Mouse (Mus musculus) stomach, embryonic 16.5 days (tissue): ENCODE data around the gene Hivep3. TPM values are rescaled to one million over a fixed set of nuclear protein-coding genes. Genes with fewer than 3 reads are reported as not detected.

ENCODE experiments used
- ATAC-seq: fragments of 200-750 bp; cut with Nextera tagmentation; 2 replicates; pipeline ENCODE4 v1.8.0; 2017; ENCODE audit warnings: moderate number of reproducible peaks, moderate TSS enrichment; ENCODE audit not compliant: insufficient read depth, low FRiP score
- H3K27ac ChIP-seq: fragments of 300-500 bp; sonication (generic); 2 replicates; pipeline ENCODE4 v1.5.1; 2014; ENCODE audit warnings: low read length
- H3K27me3 ChIP-seq: fragments of 300-500 bp; sonication (generic); 2 replicates; pipeline ENCODE4 v1.6.1; 2014; ENCODE audit warnings: low read length, control low read depth, mixed read lengths; ENCODE audit not compliant: control insufficient read depth, insufficient read depth
- H3K36me3 ChIP-seq: fragments of 300-500 bp; sonication (generic); 2 replicates; pipeline ENCODE4 v1.6.1; 2014; ENCODE audit warnings: low read length; ENCODE audit not compliant: control insufficient read depth, insufficient read depth
- H3K4me1 ChIP-seq: fragments of 300-500 bp; sonication (generic); 2 replicates; pipeline ENCODE4 v1.6.1; 2014; ENCODE audit warnings: low read length, control low read depth, mixed read lengths; ENCODE audit not compliant: control insufficient read depth, insufficient read depth
- H3K4me2 ChIP-seq: fragments of 300-500 bp; sonication (generic); 2 replicates; pipeline ENCODE4 v1.6.1; 2014; ENCODE audit warnings: low read depth, low read length, mixed read lengths
- H3K4me3 ChIP-seq: fragments of 300-500 bp; sonication (generic); replicated peaks from 2 replicates; pipeline ENCODE4 v1.5.1; 2014; ENCODE audit warnings: mild to moderate bottlenecking, low read length
- H3K9ac ChIP-seq: fragments of 300-500 bp; sonication (generic); 2 replicates; pipeline ENCODE4 v1.6.1; 2014; ENCODE audit warnings: low read length
- H3K9me3 ChIP-seq: fragments of 300-500 bp; sonication (generic); replicated peaks from 2 replicates; pipeline ENCODE4 v1.6.1; 2016; ENCODE audit warnings: low read length, control low read depth; ENCODE audit not compliant: control insufficient read depth
- WGBS: fragments of 180-500 bp; shearing (Covaris S2); extraction: QIAGEN DNeasy Blood & Tissue Kit; methylation state at CpG from one replicate; pipeline ENCODE4 v1.1.7; 2014; 5-methylcytosine and 5-hydroxymethylcytosine counted together
- polyA plus RNA-seq: library from polyadenylated mRNA; unstranded; fragments of >200 nt; fragmentation: Nextera tagmentation; extraction: Ambion mirVana; gene quantifications from 2 replicates; pipeline ENCODE4 v1.2.1, GENCODE M21; 2015

Gene Hivep3
- polyA plus RNA-seq, 1 experiment from 2014 or later = 8.8 TPM

DNA sequence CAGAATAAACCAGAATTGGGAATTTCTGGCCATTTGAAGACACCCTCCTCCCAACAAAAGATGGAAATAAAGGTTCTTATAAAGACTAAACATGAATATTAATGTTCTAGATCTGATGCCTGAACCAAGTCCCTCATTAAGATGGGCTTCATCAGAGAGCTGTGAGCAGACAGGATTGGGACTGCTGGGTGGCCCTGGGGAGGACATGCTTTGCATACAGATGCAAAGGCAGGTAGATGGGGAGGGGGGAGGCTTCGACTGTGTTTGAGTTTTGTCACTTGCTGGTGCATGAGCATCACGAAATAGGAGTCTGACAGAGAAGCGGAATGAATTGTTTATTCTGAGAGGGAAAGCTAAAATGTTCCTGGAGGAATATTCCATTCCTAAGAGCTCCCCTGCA lies 12.1 kb upstream of the Hivep3 start:
- Histone ChIP-seq H3K27ac (no peak overlapping the region), H3K4me3 (no peak overlapping the region), H3K4me2 (no peak overlapping the region), H3K4me1 (no peaks in the 10 kb centered on the region), H3K36me3 (no peaks in the 10 kb centered on the region), H3K27me3 (no peaks in the 10 kb centered on the region), H3K9ac (no peak overlapping the region), H3K9me3 (no peaks in the 10 kb centered on the region)
- no peak for ATAC-seq
- 75% methylated on average over 3 of the region's 3 CpGs for WGBS

- no peak overlapping the region for H3K9ac ChIP-seq
- WGBS = 51% methylated on average over 5 of the region's 5 CpGs
- ATAC-seq = no peak
- no peaks in the 10 kb centered on the region for H3K9me3 ChIP-seq
- H3K4me1 ChIP-seq = no peaks in the 10 kb centered on the region
- no peak overlapping the region for H3K4me2 ChIP-seq
- no peak overlapping the region for H3K27ac ChIP-seq
- no peaks in the 10 kb centered on the region for H3K36me3 ChIP-seq
- no peak overlapping the region for H3K4me3 ChIP-seq
- no peaks in the 10 kb centered on the region for H3K27me3 ChIP-seq
These were observed 7.5 kb upstream of the Hivep3 start for GRCm38 (mm10) chr4:119726074-119726473.

GRCm38 (mm10) chr4:119727871-119728270 lies 5.7 kb upstream of the Hivep3 start:
- no peaks in the 10 kb centered on the region for H3K36me3 ChIP-seq
- no peaks in the 10 kb centered on the region for H3K27me3 ChIP-seq
- H3K27ac ChIP-seq = no peak overlapping the region
- no peak for ATAC-seq
- no peak overlapping the region for H3K9ac ChIP-seq
- no peak overlapping the region for H3K4me2 ChIP-seq
- no peaks in the 10 kb centered on the region for H3K9me3 ChIP-seq
- H3K4me1 ChIP-seq = no peaks in the 10 kb centered on the region
- no peak overlapping the region for H3K4me3 ChIP-seq
- WGBS = 72% methylated on average over 2 of the region's 2 CpGs

DNA sequence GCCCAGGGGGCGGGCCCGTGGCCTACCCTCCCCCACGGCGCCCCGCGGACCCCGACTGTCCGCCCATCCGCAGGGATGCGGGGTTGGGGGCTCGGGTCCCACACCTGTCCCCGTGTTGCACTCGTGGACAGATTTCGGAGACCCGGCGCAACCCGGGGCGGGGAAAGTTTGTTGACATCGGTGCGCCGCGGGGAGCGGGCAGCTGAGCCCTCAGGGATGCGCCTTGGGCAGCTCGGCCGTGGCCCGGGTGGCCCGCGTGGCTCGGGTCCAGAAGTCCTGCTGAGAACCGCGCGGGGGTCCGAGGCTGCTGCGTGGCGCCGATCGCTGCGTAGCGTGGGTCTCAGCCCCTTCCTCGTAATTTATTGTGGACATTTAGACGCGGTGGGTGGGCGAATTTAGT lies 358 bp downstream of the Hivep3 start:
- under 1% methylated on average over 44 of the region's 44 CpGs for WGBS
- ATAC-seq = no peak; the same call in 1 of the 2 replicates
- Histone ChIP-seq H3K9me3 (no peaks in the 10 kb centered on the region), H3K9ac (peak overlapping the region; percentile 81), H3K36me3 (no peaks in the 10 kb centered on the region), H3K4me3 (peak overlapping the region; percentile 86), H3K4me1 (peaks cover 6% of the 10 kb centered on the region; the same call in 1 of the 2 replicates), H3K4me2 (peak overlapping the region; percentile 99), H3K27ac (no peak overlapping the region), H3K27me3 (peaks cover 17% of the 10 kb centered on the region)

DNA sequence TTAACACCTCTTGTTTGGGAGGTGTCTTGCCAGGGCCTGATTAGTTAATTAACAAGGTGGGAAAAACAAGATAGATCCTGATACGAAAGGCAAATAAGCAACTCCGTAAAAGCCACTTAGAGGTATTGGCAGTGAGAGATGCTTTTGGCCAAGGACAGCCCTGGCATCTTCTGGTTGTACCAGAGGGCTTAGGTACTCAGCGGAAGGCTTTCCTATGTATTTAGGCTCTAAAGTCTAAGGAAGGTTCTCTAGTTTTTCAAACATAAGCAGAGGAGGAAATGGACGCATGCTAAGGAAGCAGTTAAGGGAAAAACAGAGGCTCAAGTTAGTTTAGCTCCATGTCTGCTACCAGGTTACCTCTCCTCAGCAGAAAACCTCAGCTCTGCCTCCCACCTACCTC lies 768 bp downstream of the Hivep3 start:
- H3K27ac ChIP-seq = no peak overlapping the region
- H3K4me2 ChIP-seq = peak overlapping the region; percentile 99
- H3K4me1 ChIP-seq = peaks cover 6% of the 10 kb centered on the region; the same call in 1 of the 2 replicates
- WGBS = 17% methylated on average over 4 of the region's 4 CpGs
- H3K4me3 ChIP-seq = peak overlapping the region; percentile 86
- no peaks in the 10 kb centered on the region for H3K9me3 ChIP-seq
- no peak for ATAC-seq
- H3K36me3 ChIP-seq = no peaks in the 10 kb centered on the region
- peaks cover 17% of the 10 kb centered on the region for H3K27me3 ChIP-seq
- peak overlapping the region; percentile 81 for H3K9ac ChIP-seq

- Histone ChIP-seq H3K36me3 (no peaks in the 10 kb centered on the region), H3K4me1 (peaks cover 6% of the 10 kb centered on the region; the same call in 1 of the 2 replicates), H3K4me3 (no peak overlapping the region), H3K9ac (no peak overlapping the region), H3K9me3 (no peaks in the 10 kb centered on the region), H3K4me2 (no peak overlapping the region), H3K27me3 (peaks cover 17% of the 10 kb centered on the region), H3K27ac (no peak overlapping the region)
- WGBS = 32% methylated on average over 4 of the region's 4 CpGs
- ATAC-seq = no peak
These were observed 5.1 kb downstream of the Hivep3 start for GRCm38 (mm10) chr4:119738641-119739040.

- Histone ChIP-seq H3K9ac (no peak overlapping the region), H3K36me3 (no peaks in the 10 kb centered on the region), H3K27me3 (peaks cover 13% of the 10 kb centered on the region), H3K27ac (no peak overlapping the region), H3K4me1 (0 out of 2 replicates have a peak, but pooled peaks cover under 1% of the 10 kb centered on the region), H3K4me2 (no peak overlapping the region), H3K4me3 (no peak overlapping the region), H3K9me3 (no peaks in the 10 kb centered on the region)
- ATAC-seq = no peak
- WGBS = 45% methylated on average over 9 of the region's 9 CpGs
These were observed 5.9 kb downstream of the Hivep3 start for GRCm38 (mm10) chr4:119739301-119740062.

- H3K27me3 ChIP-seq = no peaks in the 10 kb centered on the region
- no peak for ATAC-seq
- H3K36me3 ChIP-seq = no peaks in the 10 kb centered on the region
- no peak overlapping the region for H3K4me2 ChIP-seq
- H3K4me1 ChIP-seq = no peaks in the 10 kb centered on the region
- 78% methylated on average over 2 of the region's 2 CpGs for WGBS
- no peak overlapping the region for H3K27ac ChIP-seq
- H3K9ac ChIP-seq = no peak overlapping the region
- no peak overlapping the region for H3K4me3 ChIP-seq
- H3K9me3 ChIP-seq = no peaks in the 10 kb centered on the region
These were observed 14.8 kb downstream of the Hivep3 start for GRCm38 (mm10) chr4:119748341-119748740.

DNA sequence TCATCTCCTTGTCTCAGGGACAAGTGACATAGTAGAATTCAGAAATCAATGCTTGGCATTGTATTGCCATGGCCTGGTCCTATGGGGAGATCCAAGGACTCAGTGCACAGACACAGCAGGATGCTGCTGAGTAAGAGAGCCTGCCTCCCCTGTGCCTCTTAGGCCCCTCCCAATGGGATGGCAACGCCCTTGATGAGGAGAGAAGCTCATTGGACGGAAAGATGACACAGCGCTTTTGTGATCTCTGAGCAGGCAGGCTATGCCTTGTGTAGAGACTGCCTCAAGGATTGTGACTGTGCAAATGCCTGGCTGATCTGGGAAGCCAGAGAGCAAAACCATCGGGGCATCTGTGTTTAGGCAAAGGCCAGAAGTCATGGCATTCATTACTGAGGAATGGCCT lies 16.6 kb downstream of the Hivep3 start:
- H3K9ac ChIP-seq = no peak overlapping the region
- H3K4me1 ChIP-seq = no peaks in the 10 kb centered on the region
- ATAC-seq = 0 out of 2 replicates have a peak, but pooled peaks have one; percentile 7
- no peak overlapping the region for H3K27ac ChIP-seq
- no peaks in the 10 kb centered on the region for H3K9me3 ChIP-seq
- 31% methylated on average over 4 of the region's 4 CpGs for WGBS
- no peaks in the 10 kb centered on the region for H3K36me3 ChIP-seq
- no peaks in the 10 kb centered on the region for H3K27me3 ChIP-seq
- H3K4me3 ChIP-seq = no peak overlapping the region
- no peak overlapping the region for H3K4me2 ChIP-seq
